Mouse (Mus musculus) CD4-positive, CD25-positive, alpha-beta regulatory T cell, adult 2 months (primary cell): Measurements from ENCODE around the gene Slc35b4.

Source experiments
- DNase-seq: peaks from one replicate; pipeline ENCODE4 v3.0.0-alpha.2; 2012; ENCODE audit warnings: low read depth, low spot score

Gene Slc35b4

GRCm38 (mm10) chr6:34176864-34177247, at the start of gene Slc35b4:
Gene Slc35b4, minus strand, starts transcription at chr6:34177111.
- peak; percentile 96 for DNase-seq

- peak; percentile 19 for DNase-seq
Measured at GRCm38 (mm10) chr6:34225004-34225599, 48.2 kb upstream of the Slc35b4 start.

- DNase-seq = no peak
Measured at GRCm38 (mm10) chr6:34216450-34217319, 39.8 kb upstream of the Slc35b4 start.

- no peak for DNase-seq
Measured at GRCm38 (mm10) chr6:34205754-34206153, 28.8 kb upstream of the Slc35b4 start.

DNA sequence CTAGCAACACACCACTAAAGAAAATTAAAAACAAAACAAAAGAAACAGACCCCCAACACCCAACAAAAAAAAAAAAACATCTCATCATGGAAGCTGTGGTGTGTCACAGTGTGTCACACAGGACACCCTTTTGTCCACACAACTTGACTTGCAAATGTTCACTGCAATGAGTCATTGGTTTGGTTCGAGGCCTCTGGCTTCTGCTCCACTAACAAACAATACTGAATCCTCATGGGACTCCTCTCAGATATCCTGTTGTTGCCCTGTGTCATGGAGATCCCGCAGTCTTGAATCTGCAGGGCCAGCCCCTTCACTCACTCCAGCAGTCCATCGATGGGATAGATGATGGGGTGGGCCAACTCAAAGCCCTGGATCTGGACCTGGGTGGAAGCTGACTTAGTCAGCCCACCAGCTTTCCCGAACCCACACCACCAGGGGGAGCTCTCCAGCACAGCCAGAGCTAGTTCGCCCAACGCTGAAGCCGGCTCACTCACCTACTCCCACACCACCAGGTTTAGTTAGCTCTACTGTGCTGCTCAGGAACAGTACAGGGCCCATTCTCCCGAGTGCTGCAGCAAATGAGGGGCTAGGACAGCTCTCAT, 28.2 kb upstream of the Slc35b4 start:
- peak; percentile 59 for DNase-seq

- DNase-seq = no peak
Measured at GRCm38 (mm10) chr6:34203503-34203902, 26.6 kb upstream of the Slc35b4 start.

DNA sequence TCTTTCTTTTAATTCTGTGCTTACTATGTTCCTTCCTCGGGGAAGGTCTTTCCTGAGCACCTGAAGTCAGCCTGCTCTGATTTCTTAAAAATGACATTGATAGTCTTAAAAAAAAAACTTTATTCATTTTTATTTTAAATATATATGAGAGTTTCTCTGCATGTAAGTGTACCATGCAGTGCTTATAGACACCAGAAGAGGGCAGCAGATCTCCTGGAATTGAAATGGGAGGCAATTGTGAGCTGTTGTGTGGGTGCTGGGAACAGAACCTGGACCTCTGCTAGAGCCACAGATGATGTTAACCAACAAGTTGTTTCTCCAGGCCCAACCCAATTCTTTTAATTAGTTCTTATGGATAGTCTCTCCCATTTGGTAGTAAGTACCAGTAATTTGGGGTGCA, 18.1 kb upstream of the Slc35b4 start:
- DNase-seq = peak; percentile 13

DNA sequence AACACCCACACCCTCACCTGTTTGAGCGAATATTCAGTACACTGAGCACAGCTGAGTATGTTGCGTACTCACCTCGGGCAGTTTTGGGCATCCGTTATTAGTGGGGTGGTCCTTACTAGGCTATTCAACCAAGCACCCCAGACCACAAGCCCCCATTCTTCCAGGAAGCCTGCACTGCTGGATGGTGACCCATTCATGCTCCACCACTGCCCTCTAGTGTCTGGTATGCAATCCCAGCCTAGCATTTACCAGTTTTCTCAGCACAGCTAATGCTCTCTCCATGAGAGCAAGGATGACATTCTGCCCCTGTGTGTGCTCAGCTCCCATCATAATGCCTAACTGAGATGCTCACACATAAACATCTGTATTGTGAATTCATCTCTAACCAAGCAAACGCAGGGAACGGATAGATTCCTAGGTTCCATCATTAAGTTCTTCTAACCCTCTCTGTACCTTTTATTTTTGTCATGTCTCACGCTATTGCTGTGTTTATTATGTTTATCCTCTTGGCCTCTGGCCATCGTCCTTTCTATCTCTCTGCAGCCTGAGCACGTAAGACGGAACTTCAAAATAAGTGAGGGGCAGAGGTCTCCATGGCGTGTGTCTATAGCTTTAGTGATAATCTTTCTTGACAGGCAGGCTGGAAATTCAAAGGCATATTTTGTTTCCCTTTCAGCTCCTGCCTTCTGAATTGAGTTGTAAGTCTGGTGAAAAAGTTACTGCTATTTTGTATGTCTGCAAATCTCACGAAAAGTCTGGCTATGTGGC, 17.0 kb upstream of the Slc35b4 start:
- peak; percentile 73 for DNase-seq

DNA sequence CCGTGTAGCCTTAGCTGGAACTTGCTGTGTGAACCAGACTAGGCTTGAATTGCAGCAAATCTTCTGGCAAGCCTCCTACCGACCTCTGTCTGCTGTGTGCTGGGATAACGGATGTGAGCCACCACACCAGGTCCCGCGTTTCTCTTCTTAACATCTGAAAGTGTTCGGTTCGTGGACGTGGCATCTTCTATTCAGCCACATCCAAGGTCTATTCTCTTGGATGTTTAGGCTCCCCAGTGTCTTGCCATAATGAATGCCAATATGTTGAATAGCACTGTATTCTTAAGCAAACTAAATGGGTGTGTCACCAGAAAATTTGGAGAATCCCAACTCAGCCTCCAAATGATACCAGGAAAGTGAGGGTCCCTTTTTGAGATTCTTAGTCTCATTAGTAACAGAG, 14.5 kb upstream of the Slc35b4 start:
- DNase-seq = no peak

GRCm38 (mm10) chr6:34189494-34189893, 12.6 kb upstream of the Slc35b4 start:
- DNase-seq = no peak

DNA sequence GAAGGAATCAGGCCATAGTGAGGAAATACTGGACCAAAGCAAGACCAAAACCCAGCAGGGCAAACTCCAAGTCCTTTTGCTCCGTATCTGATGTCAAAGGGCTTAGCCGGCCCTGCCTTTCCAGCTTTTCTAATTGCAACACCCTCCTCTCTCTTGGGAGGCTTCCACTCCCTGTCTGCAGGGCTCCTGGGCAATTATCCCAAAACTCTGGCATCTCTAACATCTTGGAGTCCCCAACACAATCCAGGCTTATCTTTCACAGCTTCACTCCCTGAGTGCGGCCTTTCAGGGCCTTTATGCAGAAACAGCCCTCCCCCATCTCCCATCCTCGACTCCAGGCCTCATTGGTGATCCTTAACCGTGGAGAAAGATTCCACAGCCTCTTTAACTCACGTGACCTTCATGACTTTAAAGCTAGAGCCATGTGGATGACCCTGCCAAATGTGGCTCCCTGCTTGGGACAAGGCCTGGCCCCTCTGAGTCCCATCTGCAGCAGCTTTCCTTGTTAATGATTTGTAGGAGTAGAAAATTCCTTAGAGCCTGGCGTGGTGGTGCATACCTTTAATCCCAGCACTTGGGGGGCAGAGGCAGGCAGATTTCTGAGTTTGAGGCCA, 11.2 kb upstream of the Slc35b4 start:
- DNase-seq = no peak

GRCm38 (mm10) chr6:34187273-34187863, 10.5 kb upstream of the Slc35b4 start:
- DNase-seq = no peak

- no peak for DNase-seq
Measured at GRCm38 (mm10) chr6:34183326-34183725, 6.4 kb upstream of the Slc35b4 start.

DNA sequence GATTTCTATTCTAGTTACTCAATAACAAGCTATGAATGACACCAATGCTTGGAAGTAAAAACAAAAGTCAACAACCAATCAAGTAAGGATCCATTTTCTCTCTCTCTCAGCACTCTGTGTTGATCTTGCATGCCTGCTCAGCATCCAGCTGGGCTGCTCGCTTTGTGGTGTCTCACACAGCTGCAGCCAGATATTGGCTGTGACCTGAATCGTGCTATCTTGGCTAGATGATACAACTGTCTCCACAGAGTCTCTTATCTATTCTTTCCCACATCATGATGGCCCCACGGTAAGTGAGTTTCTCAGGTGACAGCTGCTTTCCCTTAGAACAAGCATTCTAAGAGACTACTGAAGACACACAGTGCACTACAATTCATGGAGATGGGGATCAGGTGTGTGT, 5.0 kb upstream of the Slc35b4 start:
- DNase-seq = no peak

- DNase-seq = no peak
Measured at GRCm38 (mm10) chr6:34179911-34180310, 3.0 kb upstream of the Slc35b4 start.

DNA sequence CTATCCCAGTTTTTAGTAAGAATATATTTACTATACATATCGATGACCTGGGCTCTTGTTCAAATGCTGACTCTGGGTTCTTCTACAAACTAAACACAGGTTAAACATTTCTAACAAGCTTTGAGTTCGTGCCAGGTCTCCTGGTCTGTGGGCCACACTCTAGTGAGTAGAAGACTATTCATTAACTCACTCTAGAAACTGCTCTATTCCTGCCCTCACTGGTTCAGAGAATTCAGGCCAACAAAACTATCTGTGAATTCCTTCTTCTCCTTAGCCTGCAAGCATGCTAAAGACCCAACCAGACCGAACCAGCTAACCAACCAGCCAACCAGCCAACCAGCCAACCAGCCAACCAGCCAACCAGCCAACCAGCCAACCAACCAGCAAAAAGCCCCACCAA, 2.1 kb upstream of the Slc35b4 start:
- DNase-seq = no peak

DNA sequence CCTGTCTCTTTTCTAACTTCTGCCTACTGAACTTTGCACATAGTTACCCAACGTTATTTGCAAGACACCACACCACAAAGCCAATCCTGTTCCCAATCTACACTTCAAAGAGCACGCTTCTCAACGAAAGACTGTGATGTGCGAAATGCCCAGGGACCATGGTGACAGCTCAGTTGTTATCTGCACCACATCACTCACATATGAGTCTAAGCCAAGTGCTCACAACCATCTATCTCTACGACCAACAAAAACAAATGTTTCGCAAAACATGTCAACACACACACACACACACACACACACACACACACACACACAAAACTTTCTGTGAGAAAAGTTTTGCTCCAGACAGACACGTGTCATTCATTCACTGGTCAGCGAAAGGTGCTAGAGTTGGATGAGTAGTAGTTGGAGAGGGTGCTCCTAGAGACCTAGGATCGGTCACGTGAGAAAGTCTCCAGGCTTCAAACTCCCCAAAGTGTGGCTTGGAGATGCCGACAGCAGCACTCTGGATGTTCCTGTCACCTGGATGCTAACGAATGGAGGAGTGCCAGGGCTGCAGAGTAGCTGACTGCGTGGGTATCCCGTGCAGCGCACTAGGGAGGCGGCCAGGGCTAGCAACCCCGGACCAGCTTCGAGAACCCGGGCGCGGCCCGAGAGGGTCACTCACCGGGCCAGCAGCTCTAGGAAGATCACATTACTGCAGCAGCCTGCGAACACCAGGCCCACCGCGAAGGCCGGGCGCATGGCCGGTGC, 624 bp downstream of the Slc35b4 start:
- peak; percentile 60 for DNase-seq

DNA sequence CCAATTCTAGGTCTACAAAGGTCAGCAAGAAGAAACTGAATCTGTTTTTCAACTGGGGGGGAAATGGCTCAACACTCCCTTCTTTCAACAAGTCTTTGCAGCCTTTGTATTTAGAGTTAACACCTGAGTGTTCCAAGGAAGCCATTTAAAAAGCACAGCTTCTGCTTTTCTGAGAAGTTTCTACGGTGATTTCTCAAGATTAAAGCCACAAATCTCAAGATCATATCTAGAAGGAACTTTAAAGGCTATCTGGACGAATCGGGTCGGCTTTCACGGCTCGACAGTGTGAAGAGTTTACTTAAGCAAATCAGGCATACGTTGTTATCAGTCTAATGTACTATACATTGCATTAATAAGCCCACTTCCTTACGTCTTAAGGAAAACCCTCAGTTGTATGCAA, 2.2 kb downstream of the Slc35b4 start:
- DNase-seq = no peak

GRCm38 (mm10) chr6:34173251-34173650, 3.7 kb downstream of the Slc35b4 start:
- no peak for DNase-seq

DNA sequence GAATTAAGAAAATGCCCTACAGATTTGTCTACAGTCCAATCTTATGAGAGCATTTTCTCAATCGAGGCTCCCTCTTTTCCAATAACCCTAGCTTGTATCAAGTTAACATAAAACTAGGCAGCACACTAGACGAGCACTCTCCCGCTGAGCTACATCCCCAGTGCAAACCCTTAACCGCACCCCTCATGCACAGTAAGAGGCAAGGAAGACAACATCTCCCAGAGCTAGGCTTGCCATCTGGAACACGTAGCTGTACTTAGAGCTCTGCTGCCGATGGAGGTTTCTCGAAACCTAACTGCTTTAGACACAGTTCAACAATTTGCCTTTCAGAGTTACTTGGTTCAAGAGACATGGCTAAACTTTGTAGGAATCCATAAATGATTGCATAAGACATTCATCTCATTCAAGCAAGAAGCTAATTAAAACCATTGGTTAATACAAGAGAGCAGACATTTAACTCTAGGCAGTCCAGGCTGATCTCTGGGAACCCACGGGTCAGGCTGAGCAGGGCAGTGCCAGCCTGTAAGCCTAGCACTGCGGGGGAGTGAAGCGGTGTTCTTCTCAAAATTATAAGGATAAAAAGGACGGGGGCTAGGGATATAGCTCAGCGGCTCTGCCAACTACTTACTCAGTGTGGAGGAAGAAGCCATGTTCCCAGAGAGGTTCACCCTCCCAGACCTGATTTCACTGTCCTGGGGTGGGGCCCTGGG, 5.0 kb downstream of the Slc35b4 start:
- no peak for DNase-seq
